Mouse (Mus musculus) heart, postnatal 0 days (tissue): ENCODE measurements at regions not wholly inside any gene's neighbourhood (a gene's known extent, or its start where the extent isn't known, plus 50 kb on each side); places are given as distances from the start of the nearest gene placed in this dataset.

Experiments
- CTCF ChIP-seq: IDR thresholded peaks from 2 replicates; pipeline ENCODE4 v1.5.1; 2016; ENCODE audit warnings: antibody characterized with exemption, control low read depth, low read depth
- EP300 ChIP-seq: IDR thresholded peaks from 2 replicates; pipeline ENCODE4 v1.6.1; 2016; ENCODE audit warnings: antibody characterized with exemption, low read depth

DNA sequence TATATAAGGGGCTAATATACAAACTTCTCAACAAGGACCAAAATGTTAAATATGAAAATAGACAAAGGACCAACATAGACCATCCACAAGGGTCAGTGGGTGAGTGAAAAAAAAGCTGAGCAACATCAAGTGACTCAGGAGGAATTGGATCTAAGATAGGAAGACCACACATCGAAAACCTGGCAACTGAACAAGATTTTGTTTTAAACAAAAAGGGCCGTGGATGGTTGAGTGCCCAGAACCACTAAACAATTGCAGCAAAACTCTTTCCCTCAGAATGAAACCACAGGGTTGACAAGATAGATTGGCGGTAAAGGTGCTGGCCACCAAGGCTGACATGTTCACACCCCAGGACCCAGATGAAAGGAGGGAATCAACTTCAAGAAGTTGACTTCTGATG, 215.7 kb upstream of the Gm5148 start:
- no peak for TF ChIP-seq CTCF
- no peak for TF ChIP-seq EP300
